Mouse (Mus musculus) embryonic facial prominence, embryonic 13.5 days (tissue): ENCODE results near the gene Gramd1a. TPM values are rescaled to one million over a fixed set of nuclear protein-coding genes. Genes with fewer than 3 reads are reported as not detected.
A peak's percentile ranks its signal among the peaks of the same experiment; 100 is the strongest.

ENCODE experiments used
- ATAC-seq: fragments of 200-750 bp; cut with Nextera tagmentation; 2 replicates; pipeline ENCODE4 v1.8.0; 2017; ENCODE audit warnings: low read depth; ENCODE audit not compliant: insufficient number of reproducible peaks, insufficient read depth, low FRiP score, low TSS enrichment
- H3K27ac ChIP-seq: fragments of 300-500 bp; sonication (generic); 2 replicates; pipeline ENCODE4 v1.5.1; 2015; ENCODE audit warnings: moderate library complexity, mild to moderate bottlenecking, inconsistent platforms
- H3K27me3 ChIP-seq: fragments of 300-500 bp; sonication (generic); 2 replicates; pipeline ENCODE4 v1.6.1; 2015; ENCODE audit warnings: mild to moderate bottlenecking, inconsistent platforms
- H3K36me3 ChIP-seq: fragments of 300-500 bp; sonication (generic); 2 replicates; pipeline ENCODE4 v1.6.1; 2015; ENCODE audit warnings: mild to moderate bottlenecking, inconsistent platforms
- H3K4me1 ChIP-seq: fragments of 300-500 bp; sonication (generic); 2 replicates; pipeline ENCODE4 v1.6.1; 2015; ENCODE audit warnings: inconsistent platforms
- H3K4me2 ChIP-seq: fragments of 300-500 bp; sonication (generic); 2 replicates; pipeline ENCODE4 v1.6.1; 2015; ENCODE audit warnings: moderate library complexity, mild to moderate bottlenecking, inconsistent platforms
- H3K4me3 ChIP-seq: fragments of 300-500 bp; sonication (generic); 2 replicates; pipeline ENCODE4 v1.5.1; 2015; ENCODE audit warnings: mild to moderate bottlenecking, inconsistent platforms
- H3K9ac ChIP-seq: fragments of 300-500 bp; sonication (generic); 2 replicates; pipeline ENCODE4 v1.6.1; 2015; ENCODE audit warnings: mild to moderate bottlenecking, inconsistent platforms
- H3K9me3 ChIP-seq: fragments of 300-500 bp; sonication (generic); 2 replicates; pipeline ENCODE4 v1.6.1; 2016; ENCODE audit warnings: inconsistent platforms
- WGBS: fragments of 180-500 bp; shearing (Covaris S2); methylation state at CpG from one replicate; pipeline ENCODE4 v1.1.7; 2015; ENCODE audit warnings: mixed read lengths; 5-methylcytosine and 5-hydroxymethylcytosine counted together
- polyA plus RNA-seq: library from polyadenylated mRNA; unstranded; fragments of >200 nt; fragmentation: Nextera tagmentation; extraction: Ambion mirVana; gene quantifications from 2 replicates; pipeline ENCODE4 v1.2.1, GENCODE M21; 2015

Gene Gramd1a
- polyA plus RNA-seq, 1 experiment from 2014 or later = 84.8 TPM

GRCm38 (mm10) chr7:31084140-31084539 is 71.6 kb downstream of the Gramd1a start:
- Histone ChIP-seq H3K27ac (peak overlapping the region; percentile 80), H3K4me1 (peaks cover 29% of the 10 kb centered on the region), H3K4me2 (peak overlapping the region; percentile 32; the same call in 1 of the 2 replicates), H3K36me3 (no peaks in the 10 kb centered on the region), H3K27me3 (no peaks in the 10 kb centered on the region), H3K9me3 (no peaks in the 10 kb centered on the region), H3K4me3 (no peak overlapping the region), H3K9ac (no peak overlapping the region)
- 32% methylated on average over 9 of the region's 9 CpGs for WGBS
- no peak for ATAC-seq

DNA sequence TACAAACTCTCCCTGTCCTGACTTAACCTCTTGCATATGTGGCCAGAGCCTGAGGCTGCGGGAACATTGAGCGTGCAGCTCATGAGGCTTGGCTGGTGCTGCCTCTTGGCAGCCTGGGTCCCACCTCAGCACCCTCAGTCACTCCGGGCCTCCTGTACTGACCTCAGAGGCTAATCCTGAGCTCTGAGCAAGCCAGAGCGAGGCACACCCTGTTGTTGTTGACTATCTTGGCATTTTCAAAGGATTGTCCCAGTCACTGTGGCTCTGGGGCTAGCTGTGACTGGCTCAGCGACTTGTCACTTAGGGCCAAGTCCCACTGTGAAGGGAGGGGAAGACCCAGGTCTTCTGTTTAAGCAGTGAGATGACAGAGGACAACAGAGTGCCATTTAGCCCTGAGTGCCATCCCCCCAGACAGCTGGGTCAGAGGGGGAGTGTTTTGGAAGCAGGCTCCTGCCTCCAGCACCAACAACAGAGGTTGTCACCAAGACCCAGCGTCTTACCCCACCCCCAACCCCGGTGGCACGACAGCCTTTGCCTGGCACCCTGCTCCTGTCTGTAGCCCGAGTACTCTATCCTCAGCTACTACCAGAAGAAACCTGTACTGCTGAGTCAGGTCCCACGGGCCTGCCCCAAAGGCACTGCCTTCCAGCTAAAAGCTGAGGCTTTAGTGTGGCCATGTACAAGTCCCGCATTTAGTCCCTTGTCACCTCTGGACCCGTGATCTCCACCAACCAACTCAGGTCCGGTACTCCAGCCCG is 72.7 kb downstream of the Gramd1a start:
- no peaks in the 10 kb centered on the region for H3K36me3 ChIP-seq
- H3K9me3 ChIP-seq = no peaks in the 10 kb centered on the region
- peaks cover 29% of the 10 kb centered on the region for H3K4me1 ChIP-seq
- H3K9ac ChIP-seq = 0 out of 2 replicates have a peak overlapping the region, but pooled peaks have one; percentile 12
- ATAC-seq = peak; percentile 22; the same call in 1 of the 2 replicates
- no peak overlapping the region for H3K4me2 ChIP-seq
- 36% methylated on average over 14 of the region's 14 CpGs for WGBS
- H3K27ac ChIP-seq = peak overlapping the region; percentile 80; the same call in 1 of the 2 replicates
- H3K27me3 ChIP-seq = no peaks in the 10 kb centered on the region
- no peak overlapping the region for H3K4me3 ChIP-seq

DNA sequence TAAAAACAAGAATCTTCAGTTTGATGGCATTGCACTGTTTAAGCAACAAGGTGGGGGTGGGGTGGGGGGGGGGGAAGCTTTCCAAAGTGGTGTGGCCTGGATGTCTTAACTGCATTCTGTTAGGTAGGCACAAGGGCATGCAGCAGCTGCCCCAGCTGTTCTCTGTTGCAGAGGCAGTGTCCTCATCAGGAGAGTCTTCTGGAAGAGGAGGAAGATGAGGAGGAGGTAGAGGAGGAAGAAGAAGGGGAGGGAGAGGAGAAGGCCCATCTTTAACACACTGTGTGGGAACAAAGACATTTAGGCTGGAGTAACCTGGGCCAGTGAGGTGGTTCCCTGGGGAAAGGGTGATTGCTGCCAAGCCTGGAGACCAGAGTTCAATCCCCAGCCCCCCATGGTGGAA is 73.6 kb downstream of the Gramd1a start:
- no peaks in the 10 kb centered on the region for H3K9me3 ChIP-seq
- H3K4me1 ChIP-seq = peaks cover 38% of the 10 kb centered on the region
- no peak overlapping the region for H3K27ac ChIP-seq
- no peak for ATAC-seq
- H3K4me2 ChIP-seq = no peak overlapping the region
- no peaks in the 10 kb centered on the region for H3K27me3 ChIP-seq
- H3K36me3 ChIP-seq = no peaks in the 10 kb centered on the region
- H3K9ac ChIP-seq = no peak overlapping the region
- no peak overlapping the region for H3K4me3 ChIP-seq

DNA sequence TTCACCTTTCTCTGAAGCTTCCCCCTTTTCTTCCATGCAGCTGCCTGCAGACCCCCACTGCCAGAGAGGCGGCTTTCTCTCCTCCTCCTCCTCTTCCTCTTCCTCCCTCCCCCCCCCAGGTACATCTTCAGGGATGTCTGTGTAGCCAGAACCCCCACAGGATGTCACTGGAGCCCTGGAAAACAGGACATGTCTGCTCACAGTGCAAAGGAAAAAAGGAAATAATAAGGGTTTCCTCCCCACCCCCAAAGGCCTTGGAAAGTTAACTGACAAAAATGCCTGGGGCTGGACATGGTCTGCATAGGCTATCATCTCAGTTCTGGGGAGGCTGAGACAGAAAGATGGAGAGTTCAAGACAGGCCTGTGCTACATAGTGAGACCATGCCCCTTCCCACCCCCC is 74.6 kb downstream of the Gramd1a start:
- Histone ChIP-seq H3K4me1 (peaks cover 48% of the 10 kb centered on the region), H3K4me3 (no peak overlapping the region), H3K27me3 (no peaks in the 10 kb centered on the region), H3K4me2 (no peak overlapping the region), H3K27ac (no peak overlapping the region), H3K9me3 (no peaks in the 10 kb centered on the region), H3K36me3 (no peaks in the 10 kb centered on the region), H3K9ac (no peak overlapping the region)
- WGBS = 16% methylated on average over 1 of the region's 1 CpGs
- ATAC-seq = no peak

GRCm38 (mm10) chr7:31080611-31081010 is 75.1 kb downstream of the Gramd1a start:
- Histone ChIP-seq H3K9me3 (no peaks in the 10 kb centered on the region), H3K9ac (no peak overlapping the region), H3K4me3 (no peak overlapping the region), H3K4me1 (peaks cover 48% of the 10 kb centered on the region), H3K36me3 (no peaks in the 10 kb centered on the region), H3K27me3 (no peaks in the 10 kb centered on the region), H3K27ac (no peak overlapping the region), H3K4me2 (no peak overlapping the region)
- no peak for ATAC-seq
- 29% methylated on average over 3 of the region's 3 CpGs for WGBS

Other genes with a start within 250 kb of the Gramd1a start
- 0.34 and 0.49 TPM in 2 replicates for gene Mag, start 241.0 kb downstream of the Gramd1a start, polyA plus RNA-seq
- 1.0 and 1.4 TPM in 2 replicates for gene Hamp2, start 231.2 kb downstream of the Gramd1a start, polyA plus RNA-seq
- gene Hamp, start 211.9 kb downstream of the Gramd1a start, polyA plus RNA-seq = not detected in 2 replicates
- gene Usf2, start 199.1 kb downstream of the Gramd1a start, polyA plus RNA-seq = 21.9 and 25.0 TPM in 2 replicates
- gene Lsr, start 182.4 kb downstream of the Gramd1a start, polyA plus RNA-seq = 26.1 and 29.3 TPM in 2 replicates
- 1.5 and 2.6 TPM in 2 replicates for gene Fam187b, start 182.1 kb downstream of the Gramd1a start, polyA plus RNA-seq
- gene Fxyd5, start 113.4 kb downstream of the Gramd1a start, polyA plus RNA-seq = 16.7 and 20.7 TPM in 2 replicates
- 18.3 and 23.1 TPM in 2 replicates for gene Fxyd7, start 104.4 kb downstream of the Gramd1a start, polyA plus RNA-seq
- gene Fxyd1, start 98.7 kb downstream of the Gramd1a start, polyA plus RNA-seq = 50.0 and 59.2 TPM in 2 replicates
- 1.3 and 1.7 TPM in 2 replicates for gene Lgi4, start 96.6 kb downstream of the Gramd1a start, polyA plus RNA-seq
- gene Fxyd3, start 79.2 kb downstream of the Gramd1a start, polyA plus RNA-seq = 55.9 and 59.6 TPM in 2 replicates
- 5.6 and 6.4 TPM in 2 replicates for gene Hpn, start 40.6 kb downstream of the Gramd1a start, polyA plus RNA-seq
- gene Scn1b, start 28.9 kb downstream of the Gramd1a start, polyA plus RNA-seq = 4.3 and 4.8 TPM in 2 replicates
- gene Scgb2b2, start 134.6 kb upstream of the Gramd1a start, polyA plus RNA-seq = not detected in 2 replicates
- gene Scgb1b2, start 135.9 kb upstream of the Gramd1a start, polyA plus RNA-seq = not detected in 2 replicates
- not detected in 2 replicates for gene Scgb2b3, start 206.2 kb upstream of the Gramd1a start, polyA plus RNA-seq
- not detected in 2 replicates for gene Scgb1b3, start 219.7 kb upstream of the Gramd1a start, polyA plus RNA-seq